Mouse (Mus musculus): ENCODE data around the gene Fsd2. TPM values are rescaled to one million over a fixed set of nuclear protein-coding genes. Genes with fewer than 3 reads are reported as not detected.

Fsd2 gene
- polyA plus RNA-seq, 1 experiment from 2014 or later: 0.08 TPM

DNA sequence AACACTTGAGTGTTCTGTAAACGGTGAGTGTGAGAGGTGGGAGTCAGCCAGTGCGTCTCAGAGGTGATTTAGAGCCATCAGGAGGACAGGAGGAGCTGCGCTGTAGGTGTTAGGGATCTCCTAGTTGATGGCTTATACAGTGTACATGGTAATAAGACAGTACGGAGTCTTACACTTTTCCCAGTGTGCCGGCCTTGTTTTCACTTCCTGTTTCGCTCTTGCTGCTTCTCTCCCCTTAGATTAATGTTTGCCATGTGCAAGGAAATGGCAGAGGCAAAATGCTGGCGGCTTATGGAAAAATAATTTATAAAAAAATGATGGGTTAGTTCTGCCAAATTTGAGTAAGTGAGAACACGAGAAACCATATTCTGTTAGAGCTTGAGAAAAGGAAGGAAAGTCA is 37.8 kb downstream of the Fsd2 start:
- TF ChIP-seq CTCF (IDR thresholded peaks at IDR 0.05; ENCODE audit: low read depth): no peak
- WGBS: 87% methylated on average over 8 of the region's 8 CpGs
- Histone ChIP-seq H3K27me3 (replicated peaks; ENCODE audit: control insufficient read depth, insufficient read depth, low read length) (no peaks in the 10 kb centered on the region), H3K9ac (ENCODE audit: low read depth, low read length) (no peak overlapping the region), H3K4me3 (ENCODE audit: low read depth, low read length) (no peak overlapping the region), H3K36me3 (ENCODE audit: control insufficient read depth, insufficient read depth) (peaks cover 64% of the 10 kb centered on the region), H3K27ac (ENCODE audit: low read depth, low read length) (no peak overlapping the region), H3K4me2 (replicated peaks; ENCODE audit: low read depth) (no peak overlapping the region), H3K4me1 (replicated peaks; ENCODE audit: control insufficient read depth, insufficient read depth, low read length) (0 out of 2 replicates have a peak, but pooled peaks cover 5% of the 10 kb centered on the region), H3K9me3 (ENCODE audit: control insufficient read depth) (no peaks in the 10 kb centered on the region)
- no peak for ATAC-seq

DNA sequence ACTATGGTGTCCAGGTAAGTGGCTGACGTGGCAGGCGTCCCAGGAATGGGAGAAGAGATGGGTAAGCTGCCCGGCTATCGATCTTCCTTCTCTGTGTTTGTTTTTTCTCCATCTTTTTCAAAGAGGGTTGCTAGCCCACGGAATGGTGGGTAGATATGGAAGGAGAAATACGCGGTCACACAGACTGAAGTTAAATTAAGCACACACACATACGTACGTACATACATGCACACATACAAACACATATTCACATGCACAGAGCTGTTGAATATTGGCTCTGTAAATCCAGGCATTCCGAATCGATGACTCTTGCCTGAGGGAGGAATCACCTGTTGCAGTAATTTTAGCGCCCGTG is 43.1 kb downstream of the Fsd2 start:
- peak; percentile 13; the same call in 1 of the 2 replicates for ATAC-seq

DNA sequence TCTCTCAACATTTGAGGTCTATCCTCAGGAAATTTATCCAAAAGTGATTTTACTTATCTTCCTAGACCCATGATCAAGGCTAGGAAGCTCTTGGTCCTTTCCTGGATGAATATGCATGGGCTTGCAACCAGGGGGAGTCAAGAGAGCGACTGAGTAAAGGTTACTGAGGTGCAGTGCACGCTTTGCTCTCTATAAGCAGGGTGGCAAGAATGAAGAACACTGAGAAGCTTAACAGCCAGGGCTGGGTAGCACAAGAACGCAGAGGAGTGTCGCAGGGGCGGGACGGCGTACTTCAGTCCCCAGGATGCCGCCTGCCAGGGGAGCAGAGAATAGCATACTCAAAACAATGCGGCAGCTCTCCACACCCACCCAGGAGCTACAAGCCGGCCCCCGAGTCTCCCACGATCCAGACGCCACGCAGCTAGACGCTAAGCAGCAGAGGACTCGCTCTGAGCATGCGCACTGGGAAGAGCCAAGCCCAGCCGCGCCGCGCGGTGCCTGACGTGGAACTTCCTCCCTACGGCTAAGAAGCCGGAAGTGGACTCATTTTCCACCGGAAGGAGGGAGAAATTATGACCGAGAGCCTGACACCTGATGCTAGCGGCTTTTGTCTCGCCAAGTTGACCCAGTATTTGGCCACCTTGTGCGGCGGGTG is 43.6 kb downstream of the Fsd2 start:
- Histone ChIP-seq H3K4me1 (replicated peaks; ENCODE audit: control insufficient read depth, insufficient read depth, low read length) (0 out of 2 replicates have a peak, but pooled peaks cover 5% of the 10 kb centered on the region), H3K4me3 (ENCODE audit: low read depth, low read length) (peak overlapping the region; percentile 59), H3K27me3 (replicated peaks; ENCODE audit: control insufficient read depth, insufficient read depth, low read length) (no peaks in the 10 kb centered on the region), H3K36me3 (ENCODE audit: control insufficient read depth, insufficient read depth) (peaks cover 11% of the 10 kb centered on the region; the same call in 1 of the 2 replicates), H3K9ac (ENCODE audit: low read depth, low read length) (peak overlapping the region; percentile 65), H3K4me2 (replicated peaks; ENCODE audit: low read depth) (peak overlapping the region; percentile 78), H3K27ac (ENCODE audit: low read depth, low read length) (peak overlapping the region; percentile 91), H3K9me3 (ENCODE audit: control insufficient read depth) (no peaks in the 10 kb centered on the region)
- peak; percentile 95 for ATAC-seq
- peak; percentile 66 for TF ChIP-seq CTCF (IDR thresholded peaks at IDR 0.05; ENCODE audit: low read depth)
- under 1% methylated on average over 31 of the region's 31 CpGs for WGBS

More for the DNA sequence above, 43.1 kb downstream of the Fsd2 start:
- peak overlapping the region; percentile 78 for H3K4me2 ChIP-seq (replicated peaks; ENCODE audit: low read depth)
- peak overlapping the region; percentile 65 for H3K9ac ChIP-seq (ENCODE audit: low read depth, low read length)
- 0 out of 2 replicates have a peak, but pooled peaks cover 5% of the 10 kb centered on the region for H3K4me1 ChIP-seq (replicated peaks; ENCODE audit: control insufficient read depth, insufficient read depth, low read length)
- peaks cover 15% of the 10 kb centered on the region; the same call in 1 of the 2 replicates for H3K36me3 ChIP-seq (ENCODE audit: control insufficient read depth, insufficient read depth)
- TF ChIP-seq CTCF (IDR thresholded peaks at IDR 0.05; ENCODE audit: low read depth): no peak
- peak overlapping the region; percentile 91 for H3K27ac ChIP-seq (ENCODE audit: low read depth, low read length)
- H3K9me3 ChIP-seq (ENCODE audit: control insufficient read depth): no peaks in the 10 kb centered on the region
- no peaks in the 10 kb centered on the region for H3K27me3 ChIP-seq (replicated peaks; ENCODE audit: control insufficient read depth, insufficient read depth, low read length)
- peak overlapping the region; percentile 59 for H3K4me3 ChIP-seq (ENCODE audit: low read depth, low read length)
- WGBS: 3% methylated on average over 13 of the region's 13 CpGs

DNA sequence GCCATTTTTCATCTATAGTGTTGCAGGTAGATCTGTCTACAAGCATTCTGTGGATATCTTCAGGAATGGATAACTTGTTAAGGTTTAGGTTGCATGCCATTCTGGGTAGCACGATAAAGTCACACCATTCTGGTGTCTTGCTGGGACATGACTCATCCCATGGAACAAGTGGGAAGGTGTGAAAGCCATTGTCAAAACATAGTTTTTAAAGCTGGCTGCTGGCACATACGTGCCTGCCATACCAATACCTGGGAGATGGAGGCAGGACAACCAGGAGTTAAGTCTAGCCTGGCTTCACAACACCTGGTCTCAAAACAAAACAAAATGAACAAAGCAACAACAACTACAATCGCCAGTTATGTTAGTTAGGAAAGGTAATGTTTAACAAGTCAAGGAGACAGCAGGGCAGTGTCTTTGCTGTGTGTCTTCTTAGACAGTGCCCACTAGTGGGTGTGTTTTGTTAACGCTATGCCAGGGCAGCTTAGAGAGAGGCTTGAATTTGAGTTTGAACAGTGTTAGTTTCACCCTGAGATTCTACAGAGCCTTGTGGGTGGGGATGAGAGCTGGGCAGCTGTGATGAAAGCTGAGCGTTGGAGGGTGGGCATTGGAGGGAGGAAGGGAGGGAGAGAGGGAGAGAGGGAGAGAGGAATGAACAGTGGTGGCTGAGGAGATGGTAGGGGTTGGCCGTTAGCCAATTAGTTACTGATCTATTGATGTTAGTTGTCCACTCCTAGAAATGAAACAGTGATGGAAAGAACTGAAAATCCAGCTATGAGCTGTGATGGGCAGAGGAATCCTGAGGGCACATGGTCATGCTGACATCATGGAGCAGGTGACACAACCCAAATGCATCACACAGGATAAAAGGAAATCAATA is 50.4 kb downstream of the Fsd2 start:
- no peaks in the 10 kb centered on the region for H3K36me3 ChIP-seq (ENCODE audit: control insufficient read depth, insufficient read depth)
- H3K4me2 ChIP-seq (replicated peaks; ENCODE audit: low read depth): no peak overlapping the region
- no peaks in the 10 kb centered on the region for H3K9me3 ChIP-seq (ENCODE audit: control insufficient read depth)
- no peaks in the 10 kb centered on the region for H3K4me1 ChIP-seq (replicated peaks; ENCODE audit: control insufficient read depth, insufficient read depth, low read length)
- no peak overlapping the region for H3K9ac ChIP-seq (ENCODE audit: low read depth, low read length)
- ATAC-seq: no peak
- H3K4me3 ChIP-seq (ENCODE audit: low read depth, low read length): no peak overlapping the region
- H3K27ac ChIP-seq (ENCODE audit: low read depth, low read length): no peak overlapping the region
- peak; percentile 47 for TF ChIP-seq CTCF (IDR thresholded peaks at IDR 0.05; ENCODE audit: low read depth)
- 54% methylated on average over 6 of the region's 6 CpGs for WGBS
- H3K27me3 ChIP-seq (replicated peaks; ENCODE audit: control insufficient read depth, insufficient read depth, low read length): no peaks in the 10 kb centered on the region

DNA sequence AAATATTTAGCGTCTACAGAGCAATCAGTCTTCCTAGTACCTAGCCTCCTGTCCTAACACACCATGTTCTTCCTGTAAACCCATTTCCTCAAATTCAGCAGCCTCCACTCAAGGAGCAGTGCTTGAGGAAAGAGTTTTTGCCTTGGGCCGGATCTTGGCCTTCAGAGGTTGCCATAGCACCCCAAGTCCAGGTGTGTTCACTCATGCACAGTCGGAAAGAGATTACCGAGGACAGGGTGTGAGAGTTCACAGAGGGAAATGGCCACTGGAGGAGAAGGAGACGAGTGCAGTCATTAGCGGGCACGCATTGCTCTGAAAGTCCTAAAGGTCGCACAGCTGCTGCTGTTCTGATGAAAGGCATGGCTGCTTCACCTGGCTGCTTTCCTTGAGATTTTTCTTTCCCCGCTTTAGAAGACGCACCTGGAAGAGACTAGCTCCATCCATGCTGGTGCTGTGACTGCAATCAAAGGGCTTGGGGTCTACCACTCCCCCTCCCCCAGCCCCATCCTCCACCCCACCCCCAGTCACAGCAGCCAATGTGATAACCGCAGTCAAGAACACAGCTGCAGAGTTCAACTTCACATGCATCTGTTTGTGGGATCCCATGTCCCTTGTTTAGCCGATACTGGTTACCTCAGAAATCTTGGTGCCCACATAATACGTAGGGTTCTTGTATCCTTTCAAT is 51.7 kb downstream of the Fsd2 start:
- no peak overlapping the region for H3K4me3 ChIP-seq (ENCODE audit: low read depth, low read length)
- 40% methylated on average over 13 of the region's 13 CpGs for WGBS
- H3K9me3 ChIP-seq (ENCODE audit: control insufficient read depth): no peaks in the 10 kb centered on the region
- no peaks in the 10 kb centered on the region for H3K36me3 ChIP-seq (ENCODE audit: control insufficient read depth, insufficient read depth)
- no peak for TF ChIP-seq CTCF (IDR thresholded peaks at IDR 0.05; ENCODE audit: low read depth)
- no peak overlapping the region for H3K4me2 ChIP-seq (replicated peaks; ENCODE audit: low read depth)
- H3K27me3 ChIP-seq (replicated peaks; ENCODE audit: control insufficient read depth, insufficient read depth, low read length): no peaks in the 10 kb centered on the region
- no peak overlapping the region for H3K9ac ChIP-seq (ENCODE audit: low read depth, low read length)
- H3K27ac ChIP-seq (ENCODE audit: low read depth, low read length): no peak overlapping the region
- 0 out of 2 replicates have a peak, but pooled peaks have one; percentile 19 for ATAC-seq
- no peaks in the 10 kb centered on the region for H3K4me1 ChIP-seq (replicated peaks; ENCODE audit: control insufficient read depth, insufficient read depth, low read length)

DNA sequence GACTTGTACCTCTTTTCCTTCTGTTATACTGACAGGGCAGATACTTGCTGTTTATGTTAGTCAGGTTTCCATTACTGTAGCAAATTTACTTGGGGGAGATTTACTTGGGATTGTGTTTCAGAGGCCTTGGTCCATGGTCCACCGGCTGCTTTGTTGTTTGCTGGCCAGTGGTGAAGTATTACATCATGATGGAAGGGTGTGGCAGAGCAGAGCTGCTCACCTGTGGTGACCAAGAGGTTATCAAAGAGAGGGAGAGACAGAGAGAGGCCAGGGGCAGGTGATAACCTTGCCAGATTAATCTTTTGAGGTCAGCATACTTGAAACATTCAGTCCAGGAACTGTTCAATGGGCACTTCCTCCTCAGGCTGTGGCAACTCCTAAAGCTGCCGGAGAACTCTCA is 65.7 kb downstream of the Fsd2 start:
- no peaks in the 10 kb centered on the region for H3K36me3 ChIP-seq (ENCODE audit: control insufficient read depth, insufficient read depth)
- no peak for ATAC-seq
- no peaks in the 10 kb centered on the region for H3K27me3 ChIP-seq (replicated peaks; ENCODE audit: control insufficient read depth, insufficient read depth, low read length)
- WGBS: 40% methylated on average over 2 of the region's 2 CpGs
- H3K27ac ChIP-seq (ENCODE audit: low read depth, low read length): no peak overlapping the region
- H3K4me1 ChIP-seq (replicated peaks; ENCODE audit: control insufficient read depth, insufficient read depth, low read length): no peaks in the 10 kb centered on the region
- H3K4me3 ChIP-seq (ENCODE audit: low read depth, low read length): no peak overlapping the region
- TF ChIP-seq CTCF (IDR thresholded peaks at IDR 0.05; ENCODE audit: low read depth): no peak
- H3K9ac ChIP-seq (ENCODE audit: low read depth, low read length): no peak overlapping the region
- no peaks in the 10 kb centered on the region for H3K9me3 ChIP-seq (ENCODE audit: control insufficient read depth)
- no peak overlapping the region for H3K4me2 ChIP-seq (replicated peaks; ENCODE audit: low read depth)
